Comparison of ENCODE assay signal across 17 mouse cellular contexts in genomic region chr2:118920428-118920827, GRCm38 (mm10).
"Had no signal": no experiment of that assay in that cellular context is flagged by ENCODE, and none has a peak within 500 bp of the region (broad histone marks: within the 10 kb centered on the region; RNA-seq: fewer than 3 reads in every experiment).

No protein-coding gene starts in this region.

- DNase-seq: layer of hippocampus, adult 9-11 months; liver, embryonic 13.5 days; lung, adult 2 months; lung, postnatal 14 days; lung, postnatal 4 days; midbrain, embryonic 14.5 days; right cerebral cortex, adult 18-20 months; right cerebral cortex, postnatal 14 days; right cerebral cortex, postnatal 4 days; thymus, adult 2 months; thymus, postnatal 14 days; thymus, postnatal 4 days had no signal

- H3K4me3 ChIP-seq: layer of hippocampus, adult 2 months; liver, embryonic 13.5 days; neural tube, embryonic 12.5 days; neural tube, embryonic 15.5 days had no signal

- H3K27ac ChIP-seq: kidney, postnatal 0 days; layer of hippocampus, adult 2 months; liver, embryonic 13.5 days; neural tube, embryonic 12.5 days; neural tube, embryonic 15.5 days; stomach, postnatal 0 days had no signal
